Mouse (Mus musculus): ENCODE data around the gene Ammecr1. TPM values are rescaled to one million over a fixed set of nuclear protein-coding genes. Genes with fewer than 3 reads are reported as not detected.

The Ammecr1 gene
- polyA plus RNA-seq (2017; shearing (Covaris generic)) = 1 to 10 TPM; 4.7 to 5.0 TPM

DNA sequence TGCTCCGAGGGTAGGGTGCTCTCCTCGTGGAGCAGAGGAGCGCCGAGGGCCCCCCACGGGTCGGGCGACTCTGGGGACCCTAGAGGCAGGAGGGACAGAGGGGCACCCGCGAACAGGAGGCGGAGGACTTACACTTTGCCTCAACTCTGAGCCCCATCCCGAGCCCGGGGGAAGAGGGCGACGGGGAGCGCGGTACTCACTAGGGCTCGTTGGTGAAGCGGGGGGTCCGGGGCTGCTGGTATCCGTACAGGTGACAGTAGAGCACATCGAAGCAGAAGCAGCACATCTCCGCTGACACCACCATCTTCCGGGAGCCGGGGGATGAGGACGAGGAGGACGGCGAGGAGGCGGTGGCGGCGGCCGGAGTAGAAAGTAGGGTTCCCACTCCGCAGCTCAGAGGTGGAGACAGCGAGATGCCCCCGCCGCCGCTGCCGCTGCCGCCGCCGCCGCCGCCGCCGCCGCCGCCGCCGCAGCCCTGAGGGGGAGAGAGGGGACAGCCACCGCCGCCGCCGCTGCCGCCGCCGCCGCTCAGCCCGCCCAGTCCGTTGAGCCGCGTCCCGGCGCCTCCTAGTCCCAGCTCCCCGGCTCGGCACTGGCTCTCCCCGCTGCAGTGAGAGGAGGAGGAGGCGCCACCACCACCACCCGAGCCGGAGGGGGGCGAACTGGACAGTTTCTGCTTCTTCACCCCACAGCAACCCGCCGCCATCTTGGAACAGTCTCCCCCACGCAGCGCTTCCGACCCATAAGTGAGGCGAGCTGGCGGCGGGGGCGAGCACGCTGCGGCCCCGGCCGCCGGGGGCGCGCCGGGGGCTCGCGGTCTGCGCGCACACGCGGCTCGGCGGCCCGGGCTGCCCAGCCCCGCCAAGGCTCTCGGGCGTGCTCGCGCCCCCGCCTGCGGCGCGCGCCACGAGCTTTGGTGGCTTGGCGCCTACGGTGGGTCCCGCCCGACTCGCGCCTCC, at the start of gene Ammecr1:
Gene Ammecr1, minus strand, starts transcription at position 721 of the 959 bp plus-strand sequence.

Other genes with a start within 250 kb of the Ammecr1 start
- gene Rtl9, start 132.9 kb upstream of the Ammecr1 start, polyA plus RNA-seq (2017; shearing (Covaris generic)) = not detected

All from inflammation-experienced regulatory T-cells (primary cell).